Mouse (Mus musculus) megakaryocyte, adult 5-6 weeks (primary cell): ENCODE results near the gene Dars2. TPM values are rescaled to one million over a fixed set of nuclear protein-coding genes. Genes with fewer than 3 reads are reported as not detected.
"Not testable (repeated sequence)": the region's sequence is repeated elsewhere in the genome, so short reads cannot be mapped to it uniquely, and the experiment has no call there.

Experiments used
- ATAC-seq: 2 replicates; pipeline ENCODE4 v1.8.0; 2016; ENCODE audit warnings: mild to moderate bottlenecking, inconsistent platforms; ENCODE audit not compliant: poor library complexity, severe bottlenecking
- total RNA-seq, 2 experiments: library from RNA; stranded (forward) in 1 of 2; stranded (reverse) in 1 of 2; fragments of 153-499, 151-499 nt in 1 of 2; fragments of 221-1000, 200-1000 nt in 1 of 2; gene quantifications; 2 replicates each; pipeline versions ENCODE4 v1.2.3 to v1.2.4; 2015 to 2017

Dars2 gene
- total RNA-seq, 2 experiments from 2014 or later = 15.3 to 20.9 TPM

DNA sequence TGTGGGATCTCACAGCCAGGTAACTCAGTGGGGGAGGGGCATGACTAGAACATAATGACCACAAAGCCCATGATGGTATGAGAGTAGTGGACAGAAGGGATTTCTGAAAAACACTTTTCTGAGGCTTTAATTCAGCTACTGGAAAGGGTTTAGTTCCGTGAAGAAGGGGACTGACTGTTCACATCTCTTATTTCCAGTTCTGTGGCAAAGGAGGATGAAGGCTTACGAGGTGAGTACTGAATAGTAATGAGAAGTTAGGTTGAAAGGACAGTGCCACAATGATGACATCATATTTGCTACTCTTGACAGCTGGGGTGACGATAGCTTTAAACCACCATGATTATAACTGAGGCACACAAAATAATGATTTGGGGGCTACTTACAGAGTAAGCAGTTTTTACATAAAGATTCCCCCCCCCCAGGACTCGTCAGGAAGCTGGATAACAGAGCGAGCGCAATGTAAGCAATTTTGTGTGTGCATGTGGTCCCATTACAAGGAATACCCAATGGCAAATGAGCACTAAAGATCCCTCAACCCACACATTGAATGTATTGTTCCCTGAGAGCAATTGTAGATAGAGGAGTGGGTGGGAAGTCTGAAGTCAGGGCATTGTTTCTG lies 34.6 kb downstream of the Dars2 start:
- 0 out of 2 replicates have a peak, but pooled peaks have one; percentile 3 for ATAC-seq

DNA sequence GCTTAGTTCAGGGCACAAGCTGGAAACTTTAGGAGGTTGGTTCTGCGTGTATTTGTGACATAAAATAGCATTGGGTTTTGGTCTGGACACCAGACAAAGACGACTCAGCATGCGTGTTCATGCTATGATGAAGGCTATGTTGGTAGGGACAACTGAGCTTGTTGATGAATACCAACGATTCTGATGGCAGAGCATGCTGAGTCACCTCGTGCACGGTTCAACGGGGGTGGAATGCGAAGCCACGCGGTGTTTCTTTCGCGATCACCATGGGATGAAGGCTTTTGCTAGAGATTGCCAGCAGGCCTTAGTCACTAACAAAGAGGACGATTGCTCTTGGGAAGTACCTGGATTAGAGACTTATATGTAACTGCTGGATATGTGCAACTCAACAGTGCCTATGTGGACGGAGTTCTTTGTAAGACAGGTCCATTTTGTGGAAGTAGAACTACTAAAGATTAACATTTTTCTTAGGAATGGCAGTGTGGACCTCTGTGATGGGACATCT lies 35.1 kb downstream of the Dars2 start:
- ATAC-seq = peak; percentile 46

DNA sequence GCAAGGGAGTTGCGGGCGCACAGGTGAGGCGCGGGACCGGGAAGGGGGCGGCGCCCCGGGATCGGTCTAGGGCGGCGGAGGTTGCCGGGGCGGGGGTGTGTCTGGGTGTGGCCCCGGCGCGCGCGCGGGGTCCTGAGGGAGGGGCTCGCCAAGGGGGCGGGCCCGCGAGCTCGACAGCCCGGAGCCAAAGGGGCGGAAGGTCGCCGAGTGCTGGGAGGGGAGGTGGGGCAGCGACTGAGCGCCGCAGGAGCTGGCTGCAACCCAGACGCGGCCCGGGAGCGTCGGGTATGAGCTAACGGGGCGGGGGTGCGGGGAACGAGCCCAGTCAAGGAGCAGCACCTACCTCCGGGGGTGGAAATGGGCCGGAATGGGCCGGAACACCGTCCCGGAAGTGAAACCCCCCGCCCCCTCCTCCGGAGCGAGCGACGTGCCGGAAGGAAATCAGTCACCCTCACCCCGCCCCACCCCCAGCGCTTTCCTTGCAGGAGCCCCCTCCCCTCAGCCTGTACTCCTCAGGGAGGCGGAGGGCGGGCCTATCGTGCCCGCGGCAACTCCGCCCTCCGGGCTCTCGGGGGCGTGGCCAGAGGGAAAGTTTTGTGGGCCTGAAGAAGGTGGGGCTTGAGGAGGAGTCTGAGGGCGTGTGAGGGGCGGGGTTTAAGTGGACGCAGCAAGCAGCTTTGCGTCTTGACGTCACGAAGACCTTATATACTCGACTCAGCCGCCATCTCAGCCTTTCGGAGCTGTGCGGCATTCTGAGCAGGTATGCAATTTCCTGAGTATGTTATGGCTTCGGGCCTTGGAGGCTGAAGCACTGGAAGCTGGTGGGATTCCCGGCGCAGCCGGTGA lies 35.8 kb downstream of the Dars2 start, which contains the start of gene Zbtb37:
Zbtb37 (minus strand) TSS at position 415 of the 846 bp plus-strand sequence.
- ATAC-seq = peak; percentile 76

DNA sequence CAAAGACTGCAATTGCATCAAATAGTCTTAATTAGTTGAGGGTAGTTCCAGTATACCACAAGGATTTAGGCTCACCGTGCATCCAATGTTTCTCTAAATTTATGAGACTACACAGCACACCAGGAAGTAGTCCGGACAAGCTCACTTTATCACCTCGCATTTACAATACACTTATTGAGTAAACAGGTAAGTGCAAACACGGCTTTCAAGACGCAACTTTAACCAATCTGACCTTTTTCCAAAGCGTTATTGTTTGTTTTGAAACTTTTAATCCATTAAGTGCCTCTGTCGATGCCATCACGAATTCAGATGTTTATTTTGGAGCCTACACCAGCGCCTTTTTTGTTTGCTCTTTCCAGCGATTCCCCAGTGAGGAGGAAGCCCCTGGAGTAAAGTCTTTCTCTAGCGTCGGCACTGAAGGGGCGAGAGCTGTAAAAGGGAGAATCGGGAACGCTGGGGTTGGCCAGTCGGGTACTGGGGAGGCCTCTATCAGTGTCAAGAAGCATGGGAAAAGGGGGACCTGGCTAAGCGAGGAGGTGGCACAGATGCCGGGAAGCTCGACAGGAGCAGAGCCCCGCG lies 36.5 kb downstream of the Dars2 start:
- no peak for ATAC-seq

DNA sequence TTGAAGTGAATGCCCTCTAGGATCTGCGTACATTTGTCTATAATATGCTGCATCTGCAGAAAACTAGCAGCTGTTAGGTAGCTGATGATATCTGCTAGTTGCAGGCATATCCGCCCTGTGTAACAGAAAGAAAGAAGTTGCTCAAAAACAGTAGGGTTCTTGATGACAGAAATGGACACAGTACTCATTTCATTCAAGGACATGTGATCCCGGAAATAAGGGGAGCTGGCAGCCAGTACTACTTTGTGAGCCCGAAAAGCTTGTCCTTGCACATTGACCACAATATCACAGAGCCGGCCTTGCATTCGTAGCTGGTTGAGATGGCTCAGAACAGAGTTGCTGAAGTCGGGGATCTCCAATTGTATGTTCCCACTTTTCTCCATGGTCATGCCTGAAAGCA lies 38.1 kb downstream of the Dars2 start:
- no peak for ATAC-seq

DNA sequence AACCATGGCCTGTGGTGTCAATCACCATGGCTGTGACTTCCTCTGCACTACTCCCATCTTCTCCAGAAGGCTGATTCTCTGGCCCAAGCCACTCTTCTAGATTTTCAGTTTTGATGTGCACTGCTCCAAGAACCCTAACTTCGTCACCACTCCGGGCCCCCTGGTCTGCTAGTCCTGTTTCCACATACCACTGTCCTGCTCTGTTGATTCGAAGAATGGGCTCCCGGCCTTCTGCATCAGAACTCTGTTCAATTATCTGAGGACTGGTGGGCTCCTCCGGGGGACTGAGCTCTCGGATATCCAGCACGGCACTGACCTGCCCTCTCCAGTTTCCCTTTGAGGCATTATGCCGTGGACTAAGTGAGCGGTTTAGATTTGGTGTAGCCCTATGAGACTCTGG lies 38.6 kb downstream of the Dars2 start:
- no peak for ATAC-seq

DNA sequence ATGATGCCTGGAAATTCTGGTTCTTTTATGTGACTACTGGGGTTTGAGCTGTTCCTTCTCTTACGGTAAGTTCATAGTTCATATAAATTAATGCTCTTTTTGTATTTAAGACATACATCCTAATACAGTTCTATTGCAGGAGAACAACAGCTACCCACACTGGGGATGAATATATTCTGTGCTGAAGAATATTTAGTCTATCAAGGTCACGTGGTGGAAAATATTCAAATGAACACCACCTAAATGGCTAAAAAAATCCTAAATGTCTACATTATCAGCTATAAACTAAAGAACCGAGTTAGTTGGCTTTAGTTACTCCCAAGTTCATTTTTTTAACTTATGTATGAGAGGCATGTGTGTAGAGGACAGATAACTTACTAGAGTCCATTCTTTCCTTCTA lies 40.4 kb downstream of the Dars2 start:
- ATAC-seq = no peak

- ATAC-seq = not testable (repeated sequence)
Measured at GRCm38 (mm10) chr1:161028427-161028826, 42.0 kb downstream of the Dars2 start.

GRCm38 (mm10) chr1:161027196-161027595 lies 43.3 kb downstream of the Dars2 start:
- peak; percentile 40; the same call in 1 of the 2 replicates for ATAC-seq

DNA sequence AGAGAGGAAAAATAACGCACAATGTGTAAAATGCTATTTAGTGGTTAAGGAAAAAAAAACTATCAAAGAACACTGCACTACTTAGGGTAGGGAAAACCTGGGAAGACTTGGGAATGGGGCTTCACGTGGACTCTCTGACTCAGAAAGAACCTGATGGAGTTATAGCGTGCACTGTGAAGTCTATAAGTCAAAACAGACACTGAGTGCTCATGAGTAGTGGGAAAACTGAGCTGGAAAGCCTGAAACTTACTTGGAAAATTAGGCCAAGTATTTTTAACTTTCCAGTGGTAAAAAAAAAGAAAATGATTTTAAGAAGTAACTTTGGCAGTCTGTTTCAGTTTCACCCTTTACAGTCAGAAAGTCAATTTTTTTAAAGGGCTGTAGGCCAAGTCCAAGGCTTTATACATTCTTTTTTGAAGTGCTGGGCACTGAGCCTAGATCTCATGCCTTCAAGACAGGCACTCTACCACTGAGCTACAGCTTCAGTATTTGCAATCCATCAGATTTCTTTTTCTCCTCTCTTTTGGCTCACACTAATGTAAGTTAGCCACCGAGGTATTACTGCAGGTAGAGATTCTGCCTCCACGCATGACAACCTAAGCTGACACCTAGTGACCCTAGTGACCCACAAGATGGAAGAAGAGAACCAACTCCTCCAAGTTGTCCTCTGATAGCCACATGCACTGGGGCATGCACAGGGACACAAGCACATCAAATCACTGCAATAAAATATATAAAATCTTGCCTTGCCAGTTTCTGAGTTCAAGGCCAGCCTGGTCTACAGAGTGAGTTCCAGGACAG lies 44.8 kb downstream of the Dars2 start:
- no peak for ATAC-seq

GRCm38 (mm10) chr1:161020051-161020450 lies 50.4 kb downstream of the Dars2 start:
- ATAC-seq = no peak

GRCm38 (mm10) chr1:161016378-161016777 lies 54.1 kb downstream of the Dars2 start:
- no peak for ATAC-seq

GRCm38 (mm10) chr1:161010436-161010835 lies 60.0 kb downstream of the Dars2 start:
- ATAC-seq = no peak

DNA sequence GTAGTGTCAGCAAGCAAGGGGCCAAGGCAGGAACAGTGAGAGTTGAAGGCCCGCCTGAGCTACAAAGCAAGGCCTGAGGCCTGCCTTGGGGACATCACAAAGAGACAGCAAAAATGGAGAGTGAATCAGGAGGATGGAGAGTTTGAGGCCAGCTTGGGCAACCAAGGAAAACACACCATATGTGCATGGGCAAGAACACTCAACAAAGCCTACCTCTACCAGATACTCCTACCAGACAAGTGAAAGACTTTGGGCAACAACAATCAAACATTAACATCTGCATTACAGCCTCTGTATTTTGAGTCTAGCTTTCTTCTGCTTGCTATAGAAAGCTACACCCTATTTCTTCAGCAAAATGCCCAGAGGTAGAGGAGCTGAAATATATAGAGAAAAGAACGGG lies 62.4 kb downstream of the Dars2 start:
- no peak for ATAC-seq

GRCm38 (mm10) chr1:161006471-161006870 lies 64.0 kb downstream of the Dars2 start:
- no peak for ATAC-seq

GRCm38 (mm10) chr1:161005526-161005925 lies 64.9 kb downstream of the Dars2 start:
- no peak for ATAC-seq

DNA sequence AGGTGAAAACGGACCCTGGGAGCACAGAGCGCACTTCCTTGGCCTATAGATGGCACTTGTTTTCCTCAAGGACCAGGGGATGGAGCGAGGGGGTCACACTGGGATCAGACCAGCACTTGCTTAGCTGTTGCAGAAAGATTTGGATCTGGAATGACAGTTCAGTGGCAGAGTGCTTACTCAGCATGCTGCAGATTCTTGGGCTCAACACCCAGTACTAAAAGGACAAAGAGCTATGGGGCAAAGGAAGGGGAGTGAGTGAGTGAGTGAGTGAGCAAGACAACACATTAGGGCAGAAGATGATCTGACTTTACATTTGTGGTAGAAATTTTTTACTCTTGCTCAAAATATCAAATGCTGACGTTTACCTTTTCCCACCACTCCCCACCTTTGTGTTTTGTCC lies 65.5 kb downstream of the Dars2 start:
- no peak for ATAC-seq

DNA sequence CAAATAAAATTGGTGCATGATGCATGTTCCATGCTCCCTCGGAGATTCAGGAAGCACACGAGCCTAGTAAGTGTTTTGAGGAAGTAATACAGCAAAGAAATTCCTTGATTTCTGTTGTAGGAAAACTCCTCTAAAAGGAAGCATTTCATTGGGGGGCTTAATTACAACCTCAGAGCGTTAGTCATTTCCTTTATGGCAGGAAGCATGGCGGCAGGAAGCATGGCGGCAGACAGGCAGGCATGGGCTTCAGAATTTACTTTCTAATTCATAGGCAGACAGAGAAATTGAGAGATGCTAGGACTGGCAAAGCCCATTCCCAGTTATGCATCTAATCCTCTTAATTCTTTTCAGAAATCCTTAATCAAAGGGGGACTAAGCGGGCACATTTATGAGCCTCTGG lies 76.6 kb downstream of the Dars2 start:
- ATAC-seq = no peak
